ENCODE assay signal across 16 mouse cellular contexts in the genomic region with DNA sequence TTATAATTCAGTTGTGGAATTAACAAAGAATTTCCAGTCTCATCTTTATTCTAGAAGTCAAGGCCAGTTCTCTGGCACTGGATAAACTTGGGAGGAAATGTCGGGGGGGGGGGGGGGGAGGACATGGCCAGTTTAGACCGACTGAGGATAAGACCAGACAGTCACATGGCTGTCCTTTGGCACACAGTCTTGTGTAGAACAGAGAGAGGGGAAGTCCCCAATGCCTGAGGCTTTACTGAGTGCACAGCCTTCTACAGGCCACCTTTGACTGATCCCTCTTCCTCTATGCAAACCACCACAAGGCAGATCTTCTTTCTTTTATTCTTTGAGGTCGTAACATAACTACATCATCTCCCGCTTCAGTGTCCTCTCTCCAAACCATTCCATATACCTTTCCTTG. TPM values are rescaled to one million over a fixed set of nuclear protein-coding genes. Genes with fewer than 3 reads are reported as not detected.
DNase-seq lines count a peak whose midpoint lies in the region; ATAC-seq lines count a peak whose summit lies in the region.
"Had no signal": no experiment of that assay in that cellular context is flagged by ENCODE, and none has a peak within 500 bp of the region (broad histone marks: within the 10 kb centered on the region; RNA-seq: fewer than 3 reads in every experiment).

No protein-coding gene starts in this region.

- H3K36me3 ChIP-seq in heart, embryonic 12.5 days = no peaks in the 10 kb centered on the region
- no peaks in the 10 kb centered on the region for H3K36me3 ChIP-seq in lung, embryonic 16.5 days (ENCODE audit: control insufficient read depth, insufficient read depth, low read length)
- H3K36me3 ChIP-seq: embryonic facial prominence, embryonic 15.5 days; heart, embryonic 13.5 days; hindbrain, embryonic 10.5 days; limb, embryonic 13.5 days; midbrain, embryonic 10.5 days had no signal

- H3K9ac ChIP-seq in heart, embryonic 12.5 days = no peak overlapping the region
- H3K9ac ChIP-seq in lung, embryonic 16.5 days (ENCODE audit: low read length) = no peak overlapping the region
- H3K9ac ChIP-seq: embryonic facial prominence, embryonic 15.5 days; heart, embryonic 13.5 days; limb, embryonic 13.5 days had no signal

- no peak overlapping the region for H3K4me3 ChIP-seq in heart, embryonic 12.5 days
- H3K4me3 ChIP-seq in lung, embryonic 16.5 days (ENCODE audit: low read length) = no peak overlapping the region
- H3K4me3 ChIP-seq: embryonic facial prominence, embryonic 15.5 days; heart, embryonic 13.5 days; hindbrain, embryonic 10.5 days; limb, embryonic 13.5 days; midbrain, embryonic 10.5 days had no signal

- peak; percentile 41 for DNase-seq in heart, adult 8-10 months (ENCODE audit: low spot score)
- DNase-seq in lung, postnatal 36 days = no peak
- DNase-seq in adrenal gland, postnatal 10 days = peak; percentile 37
- DNase-seq in kidney, postnatal 14 days = peak; percentile 71
- DNase-seq: lung, postnatal 4 days; right cerebral cortex, postnatal 4 days; thymus, postnatal 36 days had no signal

- no peak for ATAC-seq in heart, embryonic 12.5 days (ENCODE audit: insufficient number of reproducible peaks, low FRiP score)
- peak; percentile 43; the same call in 1 of the 2 replicates for ATAC-seq in lung, embryonic 16.5 days (ENCODE audit: low read depth)
- ATAC-seq in cerebellum, adult (ENCODE audit: insufficient number of reproducible peaks, low FRiP score, low TSS enrichment) = no peak

- no peak overlapping the region for H3K27ac ChIP-seq in heart, embryonic 12.5 days (ENCODE audit: poor library complexity, severe bottlenecking)
- no peak overlapping the region for H3K27ac ChIP-seq in lung, embryonic 16.5 days (ENCODE audit: low read length)
- H3K27ac ChIP-seq: embryonic facial prominence, embryonic 15.5 days; heart, embryonic 13.5 days; hindbrain, embryonic 10.5 days; limb, embryonic 13.5 days; midbrain, embryonic 10.5 days had no signal

- peaks cover 12% of the 10 kb centered on the region for H3K27me3 ChIP-seq in heart, embryonic 12.5 days (replicated peaks)
- no peaks in the 10 kb centered on the region for H3K27me3 ChIP-seq in lung, embryonic 16.5 days (ENCODE audit: control insufficient read depth, insufficient read depth, low read depth, low read length)
- H3K27me3 ChIP-seq: embryonic facial prominence, embryonic 15.5 days; limb, embryonic 13.5 days had no signal

- H3K9me3 ChIP-seq in heart, embryonic 12.5 days (replicated peaks) = no peaks in the 10 kb centered on the region
- no peaks in the 10 kb centered on the region for H3K9me3 ChIP-seq in lung, embryonic 16.5 days (ENCODE audit: control insufficient read depth, low read length)
- H3K9me3 ChIP-seq: embryonic facial prominence, embryonic 15.5 days; heart, embryonic 13.5 days; hindbrain, embryonic 10.5 days; limb, embryonic 13.5 days; midbrain, embryonic 10.5 days had no signal

- H3K4me2 ChIP-seq in heart, embryonic 12.5 days = no peak overlapping the region
- no peak overlapping the region for H3K4me2 ChIP-seq in lung, embryonic 16.5 days (ENCODE audit: low read depth, low read length)
- H3K4me2 ChIP-seq: embryonic facial prominence, embryonic 15.5 days; heart, embryonic 13.5 days; limb, embryonic 13.5 days had no signal

- 62% methylated on average over 4 of the region's 4 CpGs for WGBS in heart, embryonic 12.5 days
- 73% methylated on average over 4 of the region's 4 CpGs for WGBS in lung, embryonic 16.5 days

- peaks cover 26% of the 10 kb centered on the region for H3K4me1 ChIP-seq in heart, embryonic 12.5 days (replicated peaks)
- H3K4me1 ChIP-seq in lung, embryonic 16.5 days (replicated peaks; ENCODE audit: control insufficient read depth, insufficient read depth, low read length) = peaks cover 1% of the 10 kb centered on the region; the same call in 1 of the 2 replicates
- H3K4me1 ChIP-seq: embryonic facial prominence, embryonic 15.5 days; hindbrain, embryonic 10.5 days; limb, embryonic 13.5 days; midbrain, embryonic 10.5 days had no signal

RNA-seq across cellular contexts. Expression of gene Col4a3, which starts 49.6 kb away (rescaled TPM):
- total RNA-seq in heart, adult 8-10 months (2022) = 1 to 10 TPM in 2 of 4 experiments, under 1 TPM in 2; 0.73 to 1.5 (median 1.00) TPM
- 0.54 and 0.60 TPM in 2 replicates for polyA plus RNA-seq in heart, embryonic 12.5 days (2016; fragmentation: Nextera tagmentation; extraction: Ambion mirVana)
- polyA plus RNA-seq in lung, embryonic 16.5 days (2015; fragmentation: Nextera tagmentation; extraction: Ambion mirVana) = 7.0 and 7.1 TPM in 2 replicates
- 1 to 10 TPM; 2.0 to 2.1 TPM for total RNA-seq in adrenal gland, postnatal 10 days (2021)
- total RNA-seq: ES-E14 had no signal

RNA-seq across cellular contexts. Expression of gene Col4a4, which starts 49.7 kb away (rescaled TPM):
- 1 to 10 TPM; 2.5 to 4.7 (median 4.3) TPM for total RNA-seq in heart, adult 8-10 months (2022)
- 0.33 and 0.49 TPM in 2 replicates for polyA plus RNA-seq in heart, embryonic 12.5 days (2016; fragmentation: Nextera tagmentation; extraction: Ambion mirVana)
- polyA plus RNA-seq in lung, embryonic 16.5 days (2015; fragmentation: Nextera tagmentation; extraction: Ambion mirVana) = 11.9 and 13.1 TPM in 2 replicates
- 1 to 10 TPM; 6.9 to 7.0 TPM for total RNA-seq in adrenal gland, postnatal 10 days (2021)
